Mouse (Mus musculus) lung, adult 18-20 months (tissue): ENCODE results near the gene Med8.

Experiments used
- DNase-seq, 2 experiments: peaks; one replicate each; pipeline ENCODE4 v3.0.0; 2022; ENCODE audit warnings: mixed read lengths in 2 of 2

Med8 gene

DNA sequence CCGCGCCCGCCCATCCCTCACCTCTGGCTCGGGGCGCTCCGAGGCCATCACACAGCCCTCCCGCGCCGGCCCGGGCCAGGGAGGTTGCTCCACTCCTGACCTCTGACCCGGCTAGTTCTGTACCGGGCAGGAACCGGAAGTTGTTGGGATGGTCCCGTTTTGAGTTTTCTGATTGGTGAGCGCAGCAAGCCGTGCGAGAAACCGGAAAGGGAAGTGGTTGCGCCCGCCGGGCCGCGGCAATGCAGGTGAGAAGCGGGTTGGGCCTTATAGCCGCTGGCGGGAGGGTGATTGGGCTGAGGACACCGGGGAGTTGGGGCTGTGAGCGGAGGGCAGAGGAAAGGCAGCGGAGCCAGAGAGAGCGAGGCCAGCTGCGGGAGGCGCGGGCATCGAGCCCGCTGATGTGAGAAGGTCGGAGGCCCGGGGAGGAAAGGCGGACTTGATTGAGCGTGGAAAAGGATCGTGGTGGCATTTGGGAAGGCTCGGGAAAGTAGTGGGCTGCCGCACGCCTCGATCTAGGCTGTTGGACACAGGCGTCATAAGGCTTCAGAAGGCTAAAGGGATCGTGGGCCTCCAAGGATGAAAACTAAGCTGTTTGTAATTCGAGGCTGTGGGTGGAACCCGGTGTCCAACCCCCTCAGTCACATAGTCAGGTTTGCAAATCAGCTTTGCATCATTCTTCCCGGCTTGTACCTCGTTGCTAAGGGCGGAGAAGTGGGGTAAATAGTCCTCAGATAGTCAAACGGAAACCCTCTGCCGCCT is at the start of gene Med8, which contains the start of gene Szt2:
Med8 (plus strand) TSS at position 196 of the 759 bp plus-strand sequence.
Szt2 (minus strand) TSS at position 132 of the 759 bp plus-strand sequence.
- DNase-seq: peak; percentile 94 to 96

DNA sequence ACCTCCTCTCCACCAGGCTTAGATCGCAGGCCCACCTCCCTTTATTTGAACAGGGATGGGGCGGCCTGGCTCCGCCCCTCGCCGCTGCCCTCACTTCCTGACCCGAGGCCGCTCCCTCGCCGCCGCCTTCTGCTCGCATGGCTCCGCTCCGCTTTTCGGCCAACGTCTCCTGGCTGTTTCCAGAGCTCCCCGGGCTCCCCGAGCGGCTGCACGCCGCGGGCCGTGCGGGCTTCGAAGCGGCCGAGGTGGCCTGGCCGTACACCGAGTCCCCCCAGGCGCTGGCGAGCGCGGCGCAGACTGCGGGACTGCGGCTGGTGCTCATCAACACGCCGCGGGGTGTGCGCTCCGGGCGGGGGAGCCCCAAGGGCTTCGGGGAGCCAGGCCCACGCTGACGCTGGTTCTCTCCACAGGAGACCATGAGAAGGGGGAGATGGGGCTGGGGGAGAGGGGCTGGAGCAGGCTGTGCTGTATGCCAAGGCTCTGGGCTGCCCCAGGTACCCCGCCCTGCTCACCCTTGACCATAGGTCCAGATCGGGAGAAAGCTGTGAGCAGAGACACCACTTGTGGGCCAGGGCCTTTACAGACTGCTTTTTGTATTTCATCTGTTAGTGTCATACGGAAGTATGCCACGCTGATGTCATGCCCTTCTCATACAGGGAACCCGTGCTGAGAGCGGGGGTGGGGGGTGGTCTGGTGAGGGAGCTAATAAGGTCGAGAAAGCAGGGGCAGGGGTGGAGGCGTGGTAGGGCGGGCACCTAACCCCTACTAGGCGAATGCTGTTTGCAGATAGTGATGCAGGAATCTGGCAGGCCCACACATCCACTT is 49.0 kb upstream of the Med8 start:
- DNase-seq: peak; percentile 77

DNA sequence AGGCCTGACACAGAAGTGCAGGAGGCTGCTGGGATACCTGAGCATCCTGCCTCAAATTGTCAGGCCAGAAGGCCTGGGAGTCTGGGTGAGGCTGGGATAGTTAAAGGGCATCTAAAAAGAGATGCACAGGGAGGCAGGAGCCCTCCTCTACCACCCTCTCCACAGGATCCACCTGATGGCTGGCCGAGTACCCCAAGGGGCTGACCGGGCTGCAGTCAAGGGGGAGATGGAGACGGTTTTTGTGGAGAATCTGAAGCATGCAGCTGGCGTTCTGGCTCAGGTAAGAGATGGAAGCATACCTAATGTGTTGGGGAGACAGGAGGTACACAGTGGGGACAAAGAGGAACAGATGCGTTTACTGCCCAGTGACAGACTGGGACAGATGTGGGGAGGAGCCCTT is 47.7 kb upstream of the Med8 start:
- no peak for DNase-seq

DNA sequence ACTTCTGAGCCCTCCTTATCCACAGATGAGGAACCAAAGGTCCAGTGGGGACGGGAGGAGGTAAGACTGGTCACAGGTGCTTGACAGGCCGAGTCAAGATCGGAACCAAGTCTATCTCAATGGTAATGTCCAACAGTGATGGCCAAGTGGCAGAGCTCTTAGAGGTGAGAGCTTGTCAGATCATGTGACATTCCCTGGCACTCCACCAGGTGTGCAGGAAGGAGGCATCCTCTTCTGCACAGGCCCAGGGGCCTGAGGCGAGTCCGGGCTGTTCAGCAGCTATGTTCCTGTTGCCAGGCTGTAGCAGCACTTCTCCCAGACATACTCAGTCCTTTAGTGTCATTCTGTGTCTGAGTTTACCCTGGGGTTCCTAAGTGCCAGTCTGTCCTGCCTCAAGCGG is 46.3 kb upstream of the Med8 start:
- peak in 1 of 2 experiments; percentile 21 for DNase-seq

DNA sequence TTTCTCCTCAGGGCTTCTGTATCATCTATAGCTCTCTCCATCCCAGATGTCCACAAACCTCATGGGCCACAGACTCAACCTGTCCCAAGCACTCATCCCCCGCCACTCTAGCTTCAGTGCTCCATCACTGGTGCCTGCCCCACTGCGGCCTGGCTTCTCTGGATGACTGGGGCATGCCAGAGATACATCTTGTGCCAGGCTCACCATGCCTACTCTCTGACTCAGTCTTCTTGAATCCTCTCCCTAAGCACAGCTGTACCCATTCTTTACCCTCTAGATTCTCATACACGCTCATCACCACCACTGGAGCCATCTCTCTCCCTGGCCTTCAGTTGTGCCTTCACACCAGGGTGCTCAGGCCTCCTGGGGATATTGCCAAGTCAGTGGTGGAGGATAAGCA is 45.2 kb upstream of the Med8 start:
- no peak for DNase-seq

DNA sequence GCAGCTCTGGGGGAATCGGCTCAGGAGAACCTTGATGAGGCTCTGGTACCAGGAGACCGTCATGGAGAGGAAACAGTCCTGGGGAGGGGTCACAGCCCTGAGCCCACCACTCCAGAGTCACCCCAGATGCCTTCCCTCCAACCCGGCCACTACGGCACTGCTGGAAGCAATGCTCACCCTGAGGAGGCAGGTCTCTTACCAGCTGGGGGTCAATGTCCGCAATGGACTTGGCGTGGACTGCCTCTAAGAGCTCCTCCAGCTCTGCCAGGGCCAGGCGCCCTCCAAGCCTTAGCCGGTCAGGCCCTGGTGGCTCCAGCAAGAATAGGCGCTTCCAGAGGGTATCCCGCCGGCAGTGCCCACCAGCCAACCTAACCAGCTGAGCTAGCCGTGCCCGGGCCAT is 44.5 kb upstream of the Med8 start:
- no peak for DNase-seq

DNA sequence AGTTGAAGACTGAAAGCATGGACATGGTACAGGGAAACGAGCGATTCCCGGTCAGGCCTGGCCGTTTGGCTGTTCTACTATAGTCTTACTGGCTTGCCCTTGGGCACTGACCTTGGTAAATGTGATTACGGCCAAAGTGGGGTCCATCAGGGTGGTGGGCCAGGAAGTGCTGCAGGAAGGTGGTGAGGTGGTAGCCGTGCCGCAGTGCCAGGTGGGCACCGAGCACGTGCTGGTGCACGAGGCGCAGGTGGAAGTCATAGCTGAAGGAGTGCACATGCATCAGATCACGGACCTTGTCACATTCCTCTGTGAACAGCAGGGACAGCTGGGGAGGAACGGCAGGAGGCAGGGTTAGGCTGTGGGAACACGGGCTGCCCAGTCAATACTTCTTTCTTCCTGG is 43.1 kb upstream of the Med8 start:
- no peak for DNase-seq

DNA sequence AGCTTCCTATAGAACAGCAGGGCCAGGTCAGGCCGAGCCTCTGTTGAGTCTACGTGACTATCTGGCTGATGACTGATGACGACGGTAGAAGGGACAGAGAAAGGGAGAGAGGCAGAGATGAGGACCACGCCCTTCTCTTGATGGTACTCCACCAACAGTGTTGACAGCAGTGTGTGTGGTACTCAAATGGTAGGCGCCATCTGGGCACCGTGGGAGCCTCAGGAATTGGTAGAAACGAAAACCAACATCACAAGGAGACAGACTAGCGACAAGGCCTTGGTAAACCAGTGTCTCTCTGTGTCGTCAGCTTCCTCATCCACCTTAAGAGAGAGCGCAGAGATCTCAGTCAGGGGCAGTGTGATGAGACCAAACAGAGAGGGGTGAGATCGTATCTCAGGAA is 41.6 kb upstream of the Med8 start:
- no peak for DNase-seq

DNA sequence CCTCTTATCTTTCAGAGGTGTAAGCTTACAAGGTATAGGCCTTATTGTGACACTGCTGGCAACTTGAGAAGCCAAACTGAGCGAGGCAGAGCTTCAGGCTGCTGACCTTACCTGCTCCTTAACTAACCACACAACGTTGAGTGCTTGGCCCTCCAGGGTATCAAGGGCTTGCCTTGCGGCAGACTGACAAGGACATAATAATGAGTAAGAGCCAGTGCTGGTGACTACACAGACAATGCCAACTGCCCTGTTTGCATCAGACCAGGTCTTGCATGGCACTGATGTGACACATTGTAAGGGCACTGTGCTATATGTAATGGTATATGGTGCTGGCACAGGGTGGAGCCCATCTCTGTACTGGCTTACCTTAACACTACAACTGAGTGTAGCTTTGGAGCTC is 40.5 kb upstream of the Med8 start:
- DNase-seq: peak in 1 of 2 experiments; percentile 36

DNA sequence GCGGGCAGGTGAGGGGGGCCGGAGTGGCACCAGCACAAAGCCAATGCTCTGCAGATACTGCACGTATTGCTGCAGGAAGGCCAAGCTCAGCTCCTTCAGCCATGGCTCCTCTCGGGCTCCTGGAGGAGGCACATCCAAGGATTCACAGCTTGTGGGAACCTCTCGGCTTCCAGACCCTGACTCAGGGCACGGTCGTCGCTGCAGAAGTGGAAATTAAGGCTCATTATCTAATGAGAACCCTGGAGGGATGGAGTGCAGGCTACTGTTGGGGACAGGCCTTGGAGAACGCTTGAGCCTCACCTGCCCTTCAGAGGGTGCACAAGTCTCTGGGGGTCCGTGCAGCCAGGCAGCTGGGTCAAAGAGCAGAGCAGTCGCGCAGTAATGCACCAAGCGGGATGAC is 37.3 kb upstream of the Med8 start:
- no peak for DNase-seq

DNA sequence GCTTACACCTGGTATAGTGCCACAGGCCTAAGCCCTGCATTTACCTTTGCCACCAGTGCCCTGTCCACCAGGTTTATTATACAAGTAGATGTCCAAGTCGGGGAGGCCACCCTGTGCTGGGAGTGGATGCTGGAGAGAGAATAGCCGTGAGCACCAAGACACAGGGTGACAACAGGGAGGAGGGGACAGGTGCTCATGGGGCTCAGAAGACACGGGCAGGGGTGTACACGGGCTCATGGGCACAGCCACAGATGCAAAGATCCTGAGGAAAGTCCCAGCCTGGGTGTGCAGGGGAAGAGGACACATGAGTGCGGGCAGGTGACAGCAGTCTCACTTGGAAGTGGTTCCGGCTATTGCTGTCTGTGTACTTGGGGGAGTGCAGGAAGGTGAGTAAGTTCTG is 33.1 kb upstream of the Med8 start:
- DNase-seq: no peak

DNA sequence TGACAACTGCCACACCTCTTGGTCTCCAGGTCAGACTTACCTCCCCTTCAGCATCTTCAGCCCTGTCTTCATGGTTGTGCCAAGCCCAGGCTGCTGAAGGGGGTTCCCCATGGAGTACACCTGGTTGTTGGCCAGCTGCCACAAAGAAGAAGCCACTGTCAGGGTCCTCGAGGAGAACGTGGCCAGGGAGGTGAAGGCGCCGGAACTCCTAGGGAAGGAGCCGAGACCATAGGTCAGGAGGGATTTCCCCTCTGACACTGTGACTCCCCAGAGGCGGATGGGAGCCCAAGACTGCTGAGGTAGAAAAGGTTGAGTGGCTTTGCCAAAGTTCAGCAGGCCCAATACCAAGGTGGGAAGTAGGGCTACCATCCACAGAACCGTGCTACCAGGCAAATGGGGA is 25.9 kb upstream of the Med8 start:
- no peak for DNase-seq

DNA sequence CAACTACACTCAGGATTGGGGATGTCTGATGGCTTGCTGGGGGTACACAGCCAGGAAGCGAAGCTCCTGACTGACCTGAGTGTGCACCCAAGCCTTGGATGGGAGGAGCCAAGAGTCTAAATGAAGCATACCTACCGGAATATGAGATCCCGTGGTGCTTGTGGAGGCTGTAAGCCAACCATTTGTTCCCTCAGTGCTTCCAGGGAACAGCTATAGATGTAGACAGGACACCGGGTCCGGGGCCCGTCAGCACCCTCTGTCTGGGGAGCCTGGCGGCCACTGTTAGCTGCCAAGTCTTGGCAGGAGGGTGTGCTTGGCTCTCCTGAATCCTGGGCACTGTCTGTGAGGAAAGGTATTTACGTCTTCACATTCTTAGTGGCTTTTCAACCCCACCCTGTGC is 21.8 kb upstream of the Med8 start:
- DNase-seq: peak in 1 of 2 experiments; percentile 38

DNA sequence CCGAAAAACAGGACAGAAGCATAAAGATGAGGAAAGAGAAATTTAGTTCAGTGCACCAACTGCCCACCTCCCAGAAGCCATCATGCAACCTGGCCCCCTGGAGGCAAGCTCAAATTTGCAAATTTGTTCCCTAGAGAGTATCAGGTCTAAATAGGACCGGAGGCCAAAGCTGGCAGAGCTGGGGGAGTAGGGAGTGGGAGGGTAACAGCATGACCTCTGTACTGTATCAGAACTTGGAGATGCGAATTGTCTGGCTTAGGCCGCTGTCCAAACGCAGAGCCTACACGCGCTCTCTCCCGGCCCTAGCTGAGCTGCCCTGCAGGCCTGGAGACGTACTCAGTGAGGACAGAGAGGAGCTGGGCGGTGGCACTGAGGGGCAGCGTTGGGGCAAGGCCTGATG is 19.0 kb upstream of the Med8 start:
- no peak for DNase-seq

DNA sequence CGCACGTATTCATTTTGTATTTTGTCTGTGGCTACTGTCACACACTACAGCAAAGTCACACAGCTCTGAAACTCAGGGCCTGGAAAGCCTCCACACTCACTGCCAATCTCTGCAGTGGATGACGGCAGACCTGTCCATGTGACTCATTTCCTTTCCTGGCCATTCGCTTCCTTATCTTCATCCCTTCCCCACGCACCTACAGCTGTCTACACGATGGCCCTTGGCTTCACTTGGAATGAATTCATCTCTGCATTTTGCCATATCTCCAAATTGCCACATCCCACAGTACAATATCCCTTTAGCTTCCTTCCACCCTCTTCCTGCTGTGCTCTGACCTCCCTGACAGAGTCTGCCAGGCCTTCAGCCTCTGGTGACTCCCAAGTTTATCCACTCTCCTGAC is 14.6 kb upstream of the Med8 start:
- DNase-seq: no peak

DNA sequence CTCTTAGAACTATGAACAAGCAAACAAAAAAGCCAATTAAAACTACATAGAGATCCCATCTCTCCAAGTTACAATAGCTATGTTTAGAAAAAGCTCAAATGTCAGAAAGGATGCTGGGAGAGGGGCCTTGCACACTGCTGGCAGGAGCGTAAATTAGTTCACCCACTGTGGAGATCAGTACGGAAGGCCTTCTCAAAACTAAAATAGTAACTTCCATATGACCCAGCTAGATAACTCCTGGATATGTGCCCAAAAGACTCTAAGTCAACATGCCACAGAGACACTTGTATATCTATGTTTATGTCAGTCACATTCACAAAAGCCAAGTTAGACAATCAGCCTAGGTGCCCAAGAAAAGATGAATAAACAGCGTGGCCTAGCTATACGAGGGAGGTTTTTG is 13.8 kb upstream of the Med8 start:
- no peak for DNase-seq

DNA sequence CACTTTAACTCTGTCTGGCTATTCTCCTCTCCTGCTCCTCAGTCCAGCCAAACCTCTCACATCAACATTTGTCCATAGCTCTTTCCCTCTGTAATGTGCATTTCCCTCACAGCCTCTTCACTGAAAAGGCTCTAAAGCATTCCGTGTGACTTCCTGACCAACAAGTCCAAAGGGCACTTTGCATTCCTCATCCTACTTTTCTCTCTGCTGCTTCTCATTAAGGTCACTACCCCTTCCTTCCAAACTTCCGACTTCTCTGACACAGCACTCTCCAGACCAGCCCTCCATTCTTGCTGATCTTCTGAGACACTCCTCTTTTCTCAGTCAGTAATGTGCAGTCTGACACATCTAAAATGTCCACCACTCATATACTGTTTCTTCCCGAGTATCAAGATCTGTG is 12.7 kb upstream of the Med8 start:
- peak; percentile 42 to 59 for DNase-seq

DNA sequence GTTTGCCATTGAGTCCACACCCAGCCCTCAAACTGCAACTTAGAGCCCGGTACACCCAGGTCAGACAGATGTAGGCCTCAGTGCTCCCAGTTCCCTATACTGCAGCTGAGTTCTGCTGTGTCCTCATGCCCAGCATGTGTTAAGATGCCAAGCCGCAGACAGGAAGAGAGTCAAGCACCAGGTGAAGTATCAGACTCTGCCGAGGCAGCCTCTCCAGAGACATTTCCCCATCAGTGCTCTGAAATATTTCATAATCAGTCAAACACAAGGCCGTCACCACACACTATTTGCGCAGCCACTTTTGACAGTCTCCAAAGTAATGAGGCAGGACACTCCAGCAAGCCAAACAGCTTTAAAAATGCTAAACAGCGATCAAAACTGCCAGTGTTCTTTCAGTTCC is 10.7 kb upstream of the Med8 start:
- DNase-seq: peak; percentile 80

DNA sequence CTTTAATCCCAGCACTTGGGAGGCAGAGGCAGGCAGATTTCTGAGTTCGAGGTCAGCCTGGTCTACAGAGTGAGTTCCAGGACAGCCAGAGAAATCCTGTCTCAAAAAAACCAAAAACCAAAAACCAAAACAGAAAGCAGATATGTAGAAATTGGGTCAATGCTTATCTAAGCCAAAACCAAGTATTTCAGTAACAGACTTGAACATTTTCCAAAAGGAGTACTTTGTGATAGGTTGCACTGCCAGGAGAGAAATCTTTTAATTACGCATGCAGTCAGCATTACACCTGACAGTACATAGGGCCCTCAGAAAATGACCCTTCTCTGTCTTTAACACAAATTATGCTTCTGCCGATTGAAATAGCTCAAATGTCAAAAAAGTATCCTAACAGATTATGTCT is 7.7 kb upstream of the Med8 start:
- DNase-seq: no peak

DNA sequence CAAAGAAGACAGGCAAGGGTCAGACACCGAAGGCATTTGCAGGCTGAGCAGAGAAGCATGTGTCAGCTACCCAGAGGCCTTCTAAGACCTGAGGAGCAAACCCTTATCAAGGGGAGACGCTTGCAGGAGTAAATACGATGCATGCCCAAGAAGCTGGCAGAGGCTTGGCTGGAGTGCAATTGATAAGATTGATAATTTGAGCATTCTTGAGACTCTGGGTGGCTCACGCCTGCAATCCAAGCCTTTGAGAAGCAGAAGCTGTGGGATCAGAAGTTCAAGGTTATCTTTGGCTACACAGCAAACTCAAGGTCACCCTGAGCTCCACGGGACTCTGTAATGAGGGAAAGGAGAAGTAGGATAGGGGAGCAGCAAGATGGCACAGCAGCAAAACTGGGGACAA is 7.2 kb upstream of the Med8 start:
- no peak for DNase-seq

DNA sequence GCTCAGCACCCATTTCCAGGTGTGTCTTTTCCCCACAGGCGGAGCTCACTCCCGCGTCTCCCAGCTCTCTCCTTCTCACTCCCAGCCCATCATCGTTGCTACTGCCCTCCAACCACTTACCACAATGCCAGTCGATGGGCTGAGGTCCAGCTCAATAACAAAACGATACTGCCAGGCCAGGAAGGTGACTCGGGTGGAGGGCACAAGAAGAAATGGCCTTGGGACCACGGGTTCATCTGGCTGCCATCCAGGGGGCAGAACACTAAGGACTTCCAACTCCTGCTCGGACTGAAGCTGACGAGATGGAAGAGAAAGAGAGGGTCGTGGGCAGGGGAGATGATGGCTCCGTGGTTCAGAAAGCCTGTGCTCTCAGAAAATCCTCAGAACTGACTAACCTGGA is 6.4 kb upstream of the Med8 start:
- DNase-seq: no peak

DNA sequence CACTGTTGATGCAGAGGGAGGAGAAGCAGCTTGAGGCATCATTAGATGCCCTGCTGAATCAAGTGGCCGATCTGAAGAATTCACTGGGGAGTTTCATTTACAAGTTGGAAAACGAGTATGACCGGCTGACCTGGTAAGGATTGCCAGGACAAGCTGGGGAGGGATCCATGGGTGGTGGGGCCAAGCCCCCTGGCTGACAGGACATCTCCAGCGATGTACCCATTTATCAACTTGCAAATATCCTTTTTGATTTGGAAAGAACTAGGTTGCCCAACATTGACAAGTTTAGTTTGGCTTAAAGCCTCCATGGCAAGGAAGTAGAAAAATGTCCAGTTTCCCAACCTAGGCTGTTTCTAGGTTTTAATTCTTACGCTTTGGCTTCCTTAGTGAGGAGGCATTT is 1.7 kb downstream of the Med8 start:
- no peak for DNase-seq

DNA sequence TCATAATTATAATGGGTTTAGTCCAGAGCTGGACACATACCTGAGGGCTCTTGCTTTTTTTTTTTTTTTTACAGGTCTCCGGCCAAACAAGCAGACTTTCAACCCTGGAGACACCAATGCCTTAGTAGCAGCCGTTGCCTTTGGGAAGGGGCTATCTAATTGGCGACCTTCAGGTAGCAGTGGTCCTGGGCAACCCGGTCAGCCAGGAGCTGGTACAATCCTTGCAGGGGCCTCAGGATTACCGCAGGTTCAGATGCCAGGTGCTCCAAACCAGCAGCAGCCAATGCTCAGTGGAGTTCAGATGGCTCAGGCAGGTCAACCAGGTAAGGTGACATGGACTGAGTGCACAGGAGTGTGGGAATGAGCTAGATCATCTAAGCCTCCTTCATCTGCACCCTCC is 4.4 kb downstream of the Med8 start:
- no peak for DNase-seq

DNA sequence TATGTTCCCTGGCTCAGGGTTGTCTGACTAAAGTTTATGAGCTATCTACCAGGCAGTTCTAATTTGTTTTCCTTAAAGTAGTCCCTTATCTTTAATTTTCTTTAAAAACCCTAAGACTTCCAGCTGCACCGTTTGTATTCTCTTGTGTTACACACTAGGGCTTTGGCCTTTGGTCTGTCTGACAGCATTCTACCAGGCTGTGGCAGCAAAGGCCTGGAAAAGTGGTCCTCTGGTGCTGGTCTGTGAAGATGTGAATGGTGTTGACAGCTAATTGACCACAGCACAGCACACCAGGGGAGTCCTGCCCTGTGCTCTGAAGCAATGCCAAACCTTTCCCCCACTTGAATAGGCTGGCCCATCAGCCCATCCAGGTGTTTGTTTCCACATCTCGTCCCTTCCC is 6.6 kb downstream of the Med8 start:
- no peak for DNase-seq
